Mouse (Mus musculus) R1 (cell line): ENCODE measurements around the gene Nob1.

Experiments used
- DNase-seq: peaks from one replicate; pipeline ENCODE4 v3.0.0-alpha.2; 2018; ENCODE audit warnings: low read depth, low spot score

The Nob1 gene

GRCm38 (mm10) chr8:107435962-107436831 lies 11.3 kb upstream of the Nob1 start, which contains the start of gene Wwp2:
Gene Wwp2 (plus strand): TSS chr8:107436365.
- DNase-seq: peak; percentile 83

GRCm38 (mm10) chr8:107435421-107435961 lies 10.6 kb upstream of the Nob1 start:
- DNase-seq: peak; percentile 39

GRCm38 (mm10) chr8:107430821-107431220 lies 6.0 kb upstream of the Nob1 start:
- DNase-seq: no peak

GRCm38 (mm10) chr8:107425230-107425597 lies 363 bp upstream of the Nob1 start:
- DNase-seq: no peak

- peak; percentile 32 for DNase-seq
These were observed 675 bp downstream of the Nob1 start for GRCm38 (mm10) chr8:107424176-107424575.

GRCm38 (mm10) chr8:107417001-107417400 lies 7.8 kb downstream of the Nob1 start:
- DNase-seq: no peak

- no peak for DNase-seq
These were observed 11.0 kb downstream of the Nob1 start for GRCm38 (mm10) chr8:107413881-107414280.

GRCm38 (mm10) chr8:107412552-107412951 lies 12.3 kb downstream of the Nob1 start:
- no peak for DNase-seq

GRCm38 (mm10) chr8:107411391-107411790 lies 13.5 kb downstream of the Nob1 start:
- peak; percentile 81 for DNase-seq

- no peak for DNase-seq
These were observed 18.9 kb downstream of the Nob1 start for GRCm38 (mm10) chr8:107405935-107406334.

- DNase-seq: peak; percentile 61
These were observed 20.8 kb downstream of the Nob1 start for GRCm38 (mm10) chr8:107404057-107404456.

GRCm38 (mm10) chr8:107403038-107403781 lies 21.6 kb downstream of the Nob1 start, which contains the start of gene Nqo1:
Gene Nqo1 (minus strand): TSS chr8:107403206.
- DNase-seq: peak; percentile 99

- DNase-seq: no peak
These were observed 23.0 kb downstream of the Nob1 start for GRCm38 (mm10) chr8:107401866-107402265.

GRCm38 (mm10) chr8:107399495-107399894 lies 25.4 kb downstream of the Nob1 start:
- no peak for DNase-seq

GRCm38 (mm10) chr8:107397665-107398064 lies 27.2 kb downstream of the Nob1 start:
- no peak for DNase-seq

- DNase-seq: no peak
These were observed 28.7 kb downstream of the Nob1 start for GRCm38 (mm10) chr8:107396106-107396670.

- DNase-seq: no peak
These were observed 29.5 kb downstream of the Nob1 start for GRCm38 (mm10) chr8:107395397-107395796.

- DNase-seq: no peak
These were observed 33.7 kb downstream of the Nob1 start for GRCm38 (mm10) chr8:107391136-107391516.

GRCm38 (mm10) chr8:107390476-107391135 lies 34.2 kb downstream of the Nob1 start:
- DNase-seq: no peak

- DNase-seq: no peak
These were observed 35.3 kb downstream of the Nob1 start for GRCm38 (mm10) chr8:107389557-107389956.

GRCm38 (mm10) chr8:107387861-107388260 lies 37.0 kb downstream of the Nob1 start:
- DNase-seq: peak; percentile 79
